Mouse (Mus musculus) MEL (cell line): ENCODE data around the gene Armcx1. TPM values are rescaled to one million over a fixed set of nuclear protein-coding genes. Genes with fewer than 3 reads are reported as not detected.
"Not testable (repeated sequence)": the region's sequence is repeated elsewhere in the genome, so short reads cannot be mapped to it uniquely, and the experiment has no call there.

ENCODE experiments used
- DNase-seq: peaks from one replicate; pipeline ENCODE4 v3.0.0; 2011; ENCODE audit warnings: low read depth, low spot score
- H3K27ac ChIP-seq: 2 replicates; pipeline ENCODE4 v1.5.1; 2012; ENCODE audit warnings: low read depth, mild to moderate bottlenecking, control low read depth, low read length, moderate library complexity; ENCODE audit not compliant: control insufficient read depth
- H3K27me3 ChIP-seq, 2 experiments: fragments of 150-350 bp in 1 of 2; sonication (generic) in 1 of 2; 2 replicates each; pipeline ENCODE4 v1.6.1; 2012; ENCODE audit warnings: low read length in 2 of 2, mild to moderate bottlenecking in 2 of 2, improper control_type of control experiment in 1 of 2, moderate library complexity in 1 of 2; ENCODE audit not compliant: insufficient read depth in 2 of 2, control insufficient read depth in 1 of 2
- H3K36me3 ChIP-seq, 2 experiments: 2 replicates each; pipeline ENCODE4 v1.6.1; 2012 to 2014; ENCODE audit warnings: low read length in 2 of 2, improper control_type of control experiment in 1 of 2, inconsistent platforms in 1 of 2, mild to moderate bottlenecking in 1 of 2; ENCODE audit not compliant: insufficient read depth in 2 of 2, control insufficient read depth in 1 of 2
- H3K4me1 ChIP-seq, 2 experiments: fragments of 150-350 bp in 1 of 2; sonication (generic) in 1 of 2; 2 replicates each; pipeline ENCODE4 v1.6.1; 2012; ENCODE audit warnings: low read length in 2 of 2, improper control_type of control experiment in 1 of 2, mild to moderate bottlenecking in 1 of 2; ENCODE audit not compliant: insufficient read depth in 2 of 2, control insufficient read depth in 1 of 2
- H3K4me3 ChIP-seq, 2 experiments: fragments of 150-350 bp in 1 of 2; sonication (generic) in 1 of 2; 2 replicates each; pipeline ENCODE4 v1.5.1; 2012; ENCODE audit warnings: low read depth in 2 of 2, low read length in 2 of 2, mild to moderate bottlenecking in 2 of 2, moderate library complexity in 2 of 2, control low read depth in 1 of 2, improper control_type of control experiment in 1 of 2; ENCODE audit not compliant: control insufficient read depth in 1 of 2, insufficient read depth in 1 of 2
- H3K79me2 ChIP-seq: 2 replicates; pipeline ENCODE4 v1.6.1; 2012; ENCODE audit warnings: mild to moderate bottlenecking, low read length, moderate library complexity; ENCODE audit not compliant: control insufficient read depth, poor library complexity, insufficient read depth
- H3K9ac ChIP-seq: 2 replicates; pipeline ENCODE4 v1.6.1; 2012; ENCODE audit warnings: low read depth, mild to moderate bottlenecking, control low read depth, low read length, moderate library complexity; ENCODE audit not compliant: control insufficient read depth, poor library complexity, severe bottlenecking
- H3K9me3 ChIP-seq: fragments of 150-350 bp; sonication (generic); replicated peaks from 2 replicates; pipeline ENCODE4 v1.6.1; 2012; ENCODE audit warnings: mild to moderate bottlenecking, low read length, improper control_type of control experiment, moderate library complexity; ENCODE audit not compliant: insufficient read depth
- CHD1 ChIP-seq: IDR thresholded peaks from 2 replicates; pipeline ENCODE4 v1.6.1; 2012; ENCODE audit warnings: low read depth, mild to moderate bottlenecking, inconsistent platforms, low read length, improper control_type of control experiment
- E2F4 ChIP-seq: IDR thresholded peaks from 2 replicates; pipeline ENCODE4 v1.6.1; 2011; ENCODE audit warnings: low read depth, low read length, improper control_type of control experiment, borderline replicate concordance
- ELF1 ChIP-seq: IDR thresholded peaks from 2 replicates; pipeline ENCODE4 v1.6.1; 2014; ENCODE audit warnings: low read depth, mild to moderate bottlenecking, inconsistent platforms, low read length, improper control_type of control experiment, moderate library complexity
- ETS1 ChIP-seq: IDR thresholded peaks from 2 replicates; pipeline ENCODE4 v1.6.1; 2012; ENCODE audit warnings: low read depth, mild to moderate bottlenecking, inconsistent platforms, low read length, improper control_type of control experiment, moderate library complexity
- GABPA ChIP-seq: IDR thresholded peaks from 2 replicates; pipeline ENCODE4 v1.6.1; 2012; ENCODE audit warnings: low read depth, mild to moderate bottlenecking, inconsistent platforms, low read length, improper control_type of control experiment, moderate library complexity
- GATA1 ChIP-seq: IDR thresholded peaks from 2 replicates; pipeline ENCODE4 v1.6.1; 2011; ENCODE audit warnings: low read depth, low read length, improper control_type of control experiment
- HCFC1 ChIP-seq: IDR thresholded peaks from 2 replicates; pipeline ENCODE4 v1.6.1; 2012; ENCODE audit warnings: low read depth, mild to moderate bottlenecking, inconsistent platforms, low read length, improper control_type of control experiment, moderate library complexity
- JUND ChIP-seq: IDR thresholded peaks from 2 replicates; pipeline ENCODE4 v1.6.1; 2011; ENCODE audit warnings: low read depth, mild to moderate bottlenecking, improper control_type of control experiment, low read length
- MAFK ChIP-seq: IDR thresholded peaks from 2 replicates; pipeline ENCODE4 v1.6.1; 2011; ENCODE audit warnings: low read depth, mild to moderate bottlenecking, low read length, improper control_type of control experiment, borderline replicate concordance
- MEF2A ChIP-seq: IDR thresholded peaks from 2 replicates; pipeline ENCODE4 v1.6.1; 2014; ENCODE audit warnings: low read depth, mild to moderate bottlenecking, inconsistent platforms, low read length, improper control_type of control experiment; ENCODE audit not compliant: poor library complexity, insufficient replicate concordance, severe bottlenecking; ENCODE audit errors: extremely low read depth
- MXI1 ChIP-seq: IDR thresholded peaks from 2 replicates; pipeline ENCODE4 v1.6.1; 2011; ENCODE audit warnings: mild to moderate bottlenecking, low read depth, low read length, improper control_type of control experiment
- MYB ChIP-seq: IDR thresholded peaks from 2 replicates; pipeline ENCODE4 v1.6.1; 2011; ENCODE audit warnings: mild to moderate bottlenecking, low read depth, low read length, improper control_type of control experiment
- MYC ChIP-seq: IDR thresholded peaks from 2 replicates; pipeline ENCODE4 v1.6.1; 2011; ENCODE audit warnings: low read depth, mild to moderate bottlenecking, low read length, improper control_type of control experiment, moderate library complexity
- NRF1 ChIP-seq: IDR thresholded peaks from 2 replicates; pipeline ENCODE4 v1.6.1; 2014; ENCODE audit warnings: low read depth, mild to moderate bottlenecking, inconsistent platforms, low read length, improper control_type of control experiment, moderate library complexity; ENCODE audit not compliant: poor library complexity, insufficient read depth, severe bottlenecking
- POLR2A ChIP-seq, 2 experiments: IDR thresholded peaks; 2 replicates each; pipeline ENCODE4 v1.6.1; 2011 to 2012; ENCODE audit warnings: low read length in 2 of 2, mild to moderate bottlenecking in 2 of 2, control low read depth in 1 of 2, improper control_type of control experiment in 1 of 2, low read depth in 1 of 2, moderate library complexity in 1 of 2; ENCODE audit not compliant: control insufficient read depth in 1 of 2, insufficient read depth in 1 of 2, poor library complexity in 1 of 2
- POLR2AphosphoS5 ChIP-seq: IDR thresholded peaks from 2 replicates; pipeline ENCODE4 v1.6.1; 2012; ENCODE audit warnings: low read depth, borderline replicate concordance, mild to moderate bottlenecking, inconsistent platforms, low read length, moderate library complexity, mixed read lengths
- TAL1 ChIP-seq: IDR thresholded peaks from 2 replicates; pipeline ENCODE4 v1.6.1; 2012; ENCODE audit warnings: mild to moderate bottlenecking, inconsistent platforms, low read length, moderate library complexity, mixed read lengths
- TCF12 ChIP-seq: IDR thresholded peaks from 2 replicates; pipeline ENCODE4 v1.6.1; 2014; ENCODE audit warnings: low read depth, mild to moderate bottlenecking, inconsistent platforms, low read length, improper control_type of control experiment, moderate library complexity
- UBTF ChIP-seq: IDR thresholded peaks from 2 replicates; pipeline ENCODE4 v1.6.1; 2012; ENCODE audit warnings: low read depth, mild to moderate bottlenecking, inconsistent platforms, low read length, improper control_type of control experiment, moderate library complexity, borderline replicate concordance; ENCODE audit not compliant: insufficient read depth
- USF1 ChIP-seq: IDR thresholded peaks from 2 replicates; pipeline ENCODE4 v1.6.1; 2014; ENCODE audit warnings: low read depth, mild to moderate bottlenecking, inconsistent platforms, low read length, improper control_type of control experiment, moderate library complexity
- ZC3H11A ChIP-seq: IDR thresholded peaks from 2 replicates; pipeline ENCODE4 v1.6.1; 2012; ENCODE audit warnings: low read depth, mild to moderate bottlenecking, inconsistent platforms, low read length, improper control_type of control experiment
- ZMIZ1 ChIP-seq: IDR thresholded peaks from 2 replicates; pipeline ENCODE4 v1.6.1; 2012; ENCODE audit warnings: low read depth, mild to moderate bottlenecking, inconsistent platforms, low read length, improper control_type of control experiment, moderate library complexity
- ZNF384 ChIP-seq: IDR thresholded peaks from 2 replicates; pipeline ENCODE4 v1.6.1; 2012; ENCODE audit warnings: low read depth, mild to moderate bottlenecking, inconsistent platforms, low read length, improper control_type of control experiment
- polyA plus RNA-seq, 2 experiments: library from polyadenylated mRNA; stranded (reverse) in 1 of 2; unstranded in 1 of 2; fragments of >175 nt in 1 of 2; fragments of >200 nt in 1 of 2; gene quantifications; 2 replicates each; pipeline versions ENCODE4 v1.2.1 to v1.2.4; 2012; ENCODE audit warnings: low replicate concordance in 2 of 2, low read depth in 1 of 2; ENCODE audit not compliant: insufficient read length in 2 of 2, insufficient read depth in 1 of 2, missing spikeins in 1 of 2
- total RNA-seq: library from RNA; depleted of rRNA; stranded (reverse); fragments of 300-350 nt; gene quantifications from 2 replicates; pipeline ENCODE4 v1.2.3, GENCODE M21; 2012

The Armcx1 gene
- total and polyA plus RNA-seq, 3 experiments, result 0.10 TPM; not detected in 2

DNA sequence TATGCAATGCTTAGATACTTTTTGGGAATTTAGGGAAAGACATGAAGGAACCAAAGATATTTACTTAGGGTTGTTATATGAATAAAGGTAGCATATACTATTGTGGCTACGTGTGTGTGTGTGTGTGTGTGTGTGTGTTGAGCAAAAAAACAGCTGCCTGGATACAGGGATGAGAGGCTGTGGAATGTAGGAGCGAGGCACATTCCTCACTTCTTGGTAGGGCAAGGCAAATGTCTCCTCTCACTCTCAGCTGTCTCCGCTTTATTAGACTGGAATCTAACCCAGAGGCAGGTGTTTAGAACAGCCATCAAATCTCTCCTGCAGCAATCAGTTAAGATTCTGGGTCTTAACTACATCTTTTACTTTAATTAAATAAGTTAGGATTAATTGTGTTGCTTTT is 900 bp upstream of the Armcx1 start:
- DNase-seq, result no peak
- Histone ChIP-seq H3K9me3 (no peaks in the 10 kb centered on the region), H3K4me3 (no peak overlapping the region), H3K27me3 (peaks cover 17 to 31% of the 10 kb centered on the region in 2 experiments), H3K4me1 (no peaks in the 10 kb centered on the region), H3K36me3 (no peaks in the 10 kb centered on the region), H3K27ac (no peak overlapping the region), H3K9ac (no peak overlapping the region), H3K79me2 (no peaks in the 10 kb centered on the region)
- TF ChIP-seq ZNF384 (no peak), MYB (no peak), UBTF (no peak), E2F4 (no peak), TAL1 (no peak), CHD1 (no peak), MAFK (no peak), POLR2A (IDR thresholded peaks at IDR 0.05; ENCODE audit: control insufficient read depth in 1 of 2, insufficient read depth in 1 of 2, low read depth in 1 of 2, low read length in 2 of 2, poor library complexity in 1 of 2) (no peak), MYC (no peak), MXI1 (no peak), ZC3H11A (no peak), USF1 (no peak), NRF1 (no peak), TCF12 (no peak), POLR2AphosphoS5 (no peak), HCFC1 (no peak), ELF1 (no peak), ZMIZ1 (no peak)

DNA sequence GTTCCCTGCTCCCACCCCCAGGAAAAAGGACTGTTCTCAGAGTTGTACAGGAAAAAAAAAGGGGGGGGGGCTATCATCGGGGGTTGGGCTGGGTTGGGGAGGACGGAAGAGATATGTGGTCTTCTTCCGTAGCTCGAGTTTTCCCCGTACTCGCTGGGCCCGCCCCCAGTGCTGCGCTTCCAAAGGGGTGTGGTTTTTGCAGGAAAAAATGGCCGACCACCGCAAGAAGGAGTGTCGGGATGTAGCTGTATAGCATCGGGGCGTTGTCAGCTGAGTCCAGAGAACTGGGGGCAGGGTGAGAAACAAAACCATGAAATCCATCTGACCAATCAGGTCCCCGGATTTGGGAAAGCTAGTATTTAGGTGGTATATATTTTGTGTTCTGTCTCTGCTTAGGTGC is 761 bp downstream of the Armcx1 start:
- no peaks in the 10 kb centered on the region for H3K36me3 ChIP-seq
- DNase-seq, result no peak
- no peaks in the 10 kb centered on the region for H3K4me1 ChIP-seq
- no peaks in the 10 kb centered on the region for H3K9me3 ChIP-seq
- H3K9ac ChIP-seq, result no peak overlapping the region
- H3K27me3 ChIP-seq, result peaks cover 17 to 30% of the 10 kb centered on the region in 2 experiments
- no peak for TF ChIP-seq MYB
- TF ChIP-seq ETS1, result no peak
- no peak for TF ChIP-seq JUND
- TF ChIP-seq MEF2A, result no peak
- TF ChIP-seq GATA1, result no peak
- no peak for TF ChIP-seq UBTF
- no peak for TF ChIP-seq GABPA
- no peak for TF ChIP-seq NRF1
- H3K79me2 ChIP-seq, result no peaks in the 10 kb centered on the region
- H3K4me3 ChIP-seq, result no peak overlapping the region
- H3K27ac ChIP-seq, result no peak overlapping the region

DNA sequence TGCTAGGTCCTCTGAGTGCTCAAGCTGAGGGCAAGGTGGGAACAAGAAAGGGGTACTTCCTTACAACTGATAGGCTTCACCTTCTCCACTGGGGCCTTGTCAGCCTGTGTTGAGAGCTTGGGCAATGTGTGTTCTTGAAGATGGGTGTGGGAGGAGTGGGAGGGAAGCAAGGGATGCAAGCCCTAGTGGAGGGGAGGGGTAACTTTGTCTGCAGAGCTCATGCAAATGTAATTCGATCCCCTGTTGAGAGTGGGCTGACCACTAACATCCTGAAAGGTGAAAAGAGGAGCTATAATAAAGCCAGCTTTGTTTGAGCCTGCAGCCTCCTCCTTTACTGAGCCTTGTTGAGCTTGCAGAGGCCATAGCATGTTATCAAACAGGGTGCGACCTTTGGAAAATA is 6.0 kb downstream of the Armcx1 start:
- not testable (repeated sequence) for H3K4me1 ChIP-seq, H3K4me3 ChIP-seq, H3K79me2 ChIP-seq, H3K9ac ChIP-seq, DNase-seq, H3K36me3 ChIP-seq, H3K27ac ChIP-seq, H3K9me3 ChIP-seq
- H3K27me3 ChIP-seq, result peaks cover 10 to 36% of the 10 kb centered on the region in 2 experiments
